Mouse (Mus musculus) kidney, postnatal 0 days (tissue): ENCODE data around the gene Atad3a. TPM values are rescaled to one million over a fixed set of nuclear protein-coding genes. Genes with fewer than 3 reads are reported as not detected.

Experiments used
- ATAC-seq: fragments of 200-750 bp; cut with Nextera tagmentation; replicated peaks from 2 replicates; pipeline ENCODE4 v1.8.0; 2017; ENCODE audit warnings: low read depth, moderate number of reproducible peaks, moderate TSS enrichment, moderate library complexity; ENCODE audit not compliant: low FRiP score
- DNase-seq: peaks from one replicate; pipeline ENCODE4 v3.0.0-alpha.2; 2016; ENCODE audit warnings: low spot score
- H3K27ac ChIP-seq: fragments of 300-500 bp; sonication (generic); 2 replicates; pipeline ENCODE4 v1.5.1; 2014; ENCODE audit warnings: mild to moderate bottlenecking
- H3K27me3 ChIP-seq: fragments of 300-500 bp; sonication (generic); 2 replicates; pipeline ENCODE4 v1.6.1; 2014; ENCODE audit warnings: low read length, mixed read lengths; ENCODE audit not compliant: insufficient read depth
- H3K36me3 ChIP-seq: fragments of 300-500 bp; sonication (generic); 2 replicates; pipeline ENCODE4 v1.6.1; 2014; ENCODE audit warnings: low read length, mixed read lengths; ENCODE audit not compliant: insufficient read depth
- H3K4me1 ChIP-seq: fragments of 300-500 bp; sonication (generic); replicated peaks from 2 replicates; pipeline ENCODE4 v1.6.1; 2014; ENCODE audit warnings: antibody characterized with exemption, low read length, mixed read lengths; ENCODE audit not compliant: insufficient read depth
- H3K4me2 ChIP-seq: fragments of 300-500 bp; sonication (generic); 2 replicates; pipeline ENCODE4 v1.6.1; 2014; ENCODE audit warnings: mild to moderate bottlenecking, low read length, moderate library complexity, mixed read lengths
- H3K4me3 ChIP-seq: fragments of 300-500 bp; sonication (generic); replicated peaks from 2 replicates; pipeline ENCODE4 v1.5.1; 2014; ENCODE audit warnings: low read depth, low read length
- H3K9ac ChIP-seq: fragments of 300-500 bp; sonication (generic); 2 replicates; pipeline ENCODE4 v1.6.1; 2014; ENCODE audit warnings: low read depth, low read length
- H3K9me3 ChIP-seq: fragments of 300-500 bp; sonication (generic); replicated peaks from 2 replicates; pipeline ENCODE4 v1.6.1; 2016; ENCODE audit warnings: low read length, inconsistent platforms, mixed read lengths
- CTCF ChIP-seq: IDR thresholded peaks from 2 replicates; pipeline ENCODE4 v1.5.1; 2016; ENCODE audit warnings: antibody characterized with exemption, low read depth, mild to moderate bottlenecking, moderate library complexity
- WGBS: fragments of 180-500 bp; shearing (Covaris S2); extraction: QIAGEN DNeasy Blood & Tissue Kit; methylation state at CpG from one replicate; pipeline ENCODE4 v1.1.7; 2014; 5-methylcytosine and 5-hydroxymethylcytosine counted together
- polyA plus RNA-seq: library from polyadenylated mRNA; unstranded; fragments of >200 nt; fragmentation: Nextera tagmentation; extraction: Ambion mirVana; gene quantifications from 2 replicates; pipeline ENCODE4 v1.2.1, GENCODE M21; 2015

Gene Atad3a
- polyA plus RNA-seq, 1 experiment from 2014 or later, result 92.1 TPM

- H3K4me2 ChIP-seq, result no peak overlapping the region
- H3K27me3 ChIP-seq, result no peaks in the 10 kb centered on the region
- H3K4me1 ChIP-seq, result 0 out of 2 replicates have a peak, but pooled peaks cover 5% of the 10 kb centered on the region
- no peak for TF ChIP-seq CTCF
- H3K4me3 ChIP-seq, result no peak overlapping the region
- no peaks in the 10 kb centered on the region for H3K9me3 ChIP-seq
- 44% methylated on average over 6 of the region's 6 CpGs for WGBS
- H3K27ac ChIP-seq, result peak overlapping the region; percentile 52
- ATAC-seq, result no peak
- peaks cover 5% of the 10 kb centered on the region for H3K36me3 ChIP-seq
- no peak overlapping the region for H3K9ac ChIP-seq
- DNase-seq, result peak; percentile 51
Observed at GRCm38 (mm10) chr4:155710521-155711252, 50.2 kb downstream of the Atad3a start.

GRCm38 (mm10) chr4:155708988-155709387 lies 51.9 kb downstream of the Atad3a start:
- no peak for ATAC-seq
- 0 out of 2 replicates have a peak overlapping the region, but pooled peaks have one; percentile 13 for H3K27ac ChIP-seq

DNA sequence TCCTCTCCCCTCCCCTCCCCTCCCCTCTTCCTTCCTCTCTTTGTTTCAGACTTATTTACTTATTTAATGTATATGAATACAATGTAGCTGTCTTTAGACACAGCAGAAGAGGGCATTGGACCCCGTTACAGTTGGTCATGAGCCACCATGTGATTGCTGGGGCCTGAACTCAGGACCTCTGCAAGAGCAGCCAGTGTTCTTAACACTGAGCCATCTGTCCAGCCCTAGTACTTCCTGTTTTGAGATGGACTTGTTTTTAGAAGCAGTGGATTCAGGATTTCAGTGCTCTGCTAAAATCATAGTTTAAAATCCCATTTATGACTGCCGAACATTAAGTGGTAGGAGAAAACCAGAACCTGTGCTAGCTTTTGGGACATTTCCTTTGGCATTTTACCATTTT lies 52.3 kb downstream of the Atad3a start:
- H3K4me3 ChIP-seq, result no peak overlapping the region
- H3K36me3 ChIP-seq, result no peaks in the 10 kb centered on the region
- ATAC-seq (no peak), DNase-seq (no peak)
- H3K27me3 ChIP-seq, result no peaks in the 10 kb centered on the region
- WGBS, result 73% methylated on average over 2 of the region's 2 CpGs
- H3K9me3 ChIP-seq, result no peaks in the 10 kb centered on the region
- H3K4me1 ChIP-seq, result 0 out of 2 replicates have a peak, but pooled peaks cover 5% of the 10 kb centered on the region
- 0 out of 2 replicates have a peak overlapping the region, but pooled peaks have one; percentile 13 for H3K27ac ChIP-seq
- no peak for TF ChIP-seq CTCF
- no peak overlapping the region for H3K4me2 ChIP-seq
- no peak overlapping the region for H3K9ac ChIP-seq

More at GRCm38 (mm10) chr4:155708988-155709387, 51.9 kb downstream of the Atad3a start:
- no peak for TF ChIP-seq CTCF
- Histone ChIP-seq H3K9me3 (no peaks in the 10 kb centered on the region), H3K9ac (no peak overlapping the region), H3K4me1 (0 out of 2 replicates have a peak, but pooled peaks cover 5% of the 10 kb centered on the region), H3K4me3 (no peak overlapping the region), H3K27me3 (no peaks in the 10 kb centered on the region), H3K4me2 (no peak overlapping the region), H3K36me3 (no peaks in the 10 kb centered on the region)
- no peak for DNase-seq

DNA sequence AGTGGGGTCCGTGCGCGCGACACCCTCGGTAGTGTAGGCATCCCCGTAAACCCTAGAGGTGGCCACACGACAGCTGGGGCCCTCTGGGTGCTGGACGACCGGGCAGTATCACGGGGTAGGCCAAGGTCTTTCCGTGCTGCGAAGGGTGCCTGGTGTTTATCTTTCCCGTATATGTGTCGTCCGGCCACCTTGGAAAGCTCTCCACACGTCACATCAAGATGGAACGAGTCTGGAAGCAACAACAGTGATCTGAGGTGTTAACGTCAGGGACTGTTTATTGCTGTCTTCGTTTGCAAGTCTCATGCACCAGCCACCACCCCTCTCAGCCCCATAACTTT lies 55.3 kb downstream of the Atad3a start:
- DNase-seq (peak; percentile 31), ATAC-seq (peak; percentile 55; the same call in 1 of the 2 replicates)
- Histone ChIP-seq H3K9ac (peak overlapping the region; percentile 94), H3K27me3 (no peaks in the 10 kb centered on the region), H3K9me3 (no peaks in the 10 kb centered on the region), H3K27ac (peak overlapping the region; percentile 98), H3K36me3 (no peaks in the 10 kb centered on the region), H3K4me1 (0 out of 2 replicates have a peak, but pooled peaks cover 5% of the 10 kb centered on the region), H3K4me2 (peak overlapping the region; percentile 74), H3K4me3 (peak overlapping the region; percentile 95)
- WGBS, result under 1% methylated on average over 19 of the region's 19 CpGs
- TF ChIP-seq CTCF, result no peak

DNA sequence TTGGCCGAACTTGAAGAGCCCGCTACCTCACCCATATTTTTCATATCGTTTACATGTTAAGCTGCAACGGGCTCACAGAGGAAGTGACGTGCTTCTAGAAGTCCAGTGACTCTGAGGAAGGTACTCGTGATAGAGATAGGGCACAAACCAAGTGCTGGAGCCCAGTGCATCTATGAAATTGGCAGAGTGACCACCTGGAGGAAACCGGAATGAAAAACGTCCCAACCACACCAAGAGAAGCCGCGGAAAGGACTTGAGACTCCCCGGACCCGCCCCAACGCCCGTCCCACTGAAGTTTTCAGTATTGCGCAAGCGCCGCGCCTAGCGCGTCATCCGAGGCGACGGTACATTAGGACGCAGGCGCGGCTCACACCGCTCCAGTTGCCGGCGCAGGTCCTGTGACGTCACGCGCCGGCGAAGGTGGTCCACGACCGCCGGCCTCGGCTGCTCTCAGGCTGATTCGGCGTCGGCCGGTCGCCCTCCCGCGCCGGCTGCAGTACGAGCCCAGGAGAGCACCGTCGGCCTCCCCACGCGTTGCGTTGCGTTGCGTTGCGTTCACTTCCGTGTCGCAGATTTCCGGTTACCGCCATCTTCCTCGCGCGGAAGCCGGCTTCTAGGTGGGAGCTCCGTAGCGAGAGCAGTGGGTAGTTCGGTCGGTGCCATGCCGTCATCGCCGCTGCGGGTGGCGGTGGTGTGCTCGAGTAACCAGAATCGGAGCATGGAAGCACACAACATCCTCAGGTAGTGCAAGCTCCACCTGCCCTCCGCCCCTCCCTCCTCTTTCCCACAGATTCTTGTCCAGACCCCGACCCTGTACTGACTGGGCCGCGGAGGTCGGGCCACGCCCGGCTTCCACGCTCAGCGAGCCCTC lies 55.9 kb downstream of the Atad3a start, which contains the start of gene Ssu72:
Ssu72 (plus strand) TSS at position 80 of the 871 bp plus-strand sequence.
- H3K4me1 ChIP-seq, result 0 out of 2 replicates have a peak, but pooled peaks cover 5% of the 10 kb centered on the region
- no peaks in the 10 kb centered on the region for H3K9me3 ChIP-seq
- peak; percentile 96 for DNase-seq
- H3K27me3 ChIP-seq, result no peaks in the 10 kb centered on the region
- peak; percentile 95 for ATAC-seq
- TF ChIP-seq CTCF, result no peak
- H3K9ac ChIP-seq, result peak within 1 kb of the TSS; percentile 94
- under 1% methylated on average over 83 of the region's 83 CpGs for WGBS
- no peaks in the 10 kb centered on the region for H3K36me3 ChIP-seq
- H3K4me3 ChIP-seq, result peak within 1 kb of the TSS; percentile 95
- peak within 1 kb of the TSS; percentile 74 for H3K4me2 ChIP-seq
- peak within 1 kb of the TSS; percentile 98 for H3K27ac ChIP-seq

GRCm38 (mm10) chr4:155703425-155703929 lies 57.4 kb downstream of the Atad3a start:
- Histone ChIP-seq H3K9ac (no peak overlapping the region), H3K4me2 (no peak overlapping the region), H3K36me3 (no peaks in the 10 kb centered on the region), H3K27me3 (no peaks in the 10 kb centered on the region), H3K9me3 (no peaks in the 10 kb centered on the region), H3K4me1 (0 out of 2 replicates have a peak, but pooled peaks cover 5% of the 10 kb centered on the region), H3K4me3 (no peak overlapping the region), H3K27ac (no peak overlapping the region)
- ATAC-seq, result no peak
- TF ChIP-seq CTCF, result no peak
- WGBS, result 99% methylated on average over 4 of the region's 4 CpGs
- DNase-seq, result no peak
